9 mouse cellular contexts compared by ENCODE assay signal in the genomic region with DNA sequence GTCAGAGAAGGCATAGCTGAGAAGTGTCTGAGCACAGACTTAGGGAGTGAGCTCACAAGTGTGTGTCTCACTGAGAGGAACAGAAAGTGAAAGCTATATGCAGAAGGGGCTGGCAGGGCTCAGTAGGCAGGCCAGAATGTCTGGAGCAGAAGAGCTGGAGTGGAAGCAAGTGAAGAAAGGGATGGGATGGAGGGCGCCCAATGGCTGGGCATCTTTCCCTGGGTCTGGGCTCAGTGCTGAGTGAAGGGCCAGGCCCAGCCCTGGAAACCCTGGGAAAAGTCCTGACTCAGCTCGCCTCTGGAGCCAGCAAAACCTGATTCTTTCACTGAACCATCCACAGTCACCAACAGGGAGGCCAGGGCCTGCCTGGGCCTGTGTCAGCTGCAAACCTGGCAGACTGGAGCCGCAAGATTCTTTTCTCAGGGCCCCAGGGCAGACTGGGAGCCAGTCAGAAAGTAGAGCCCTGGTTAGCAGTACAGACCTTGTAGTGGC. TPM values are rescaled to one million over a fixed set of nuclear protein-coding genes. Genes with fewer than 3 reads are reported as not detected.
A peak's percentile ranks its signal among the peaks of the same experiment; 100 is the strongest.
DNase-seq lines count a peak whose midpoint lies in the region; ATAC-seq and TF ChIP-seq lines count a peak whose summit lies in the region.
"Had no signal": no experiment of that assay in that cellular context is flagged by ENCODE, and none has a peak within 500 bp of the region (broad histone marks: within the 10 kb centered on the region; RNA-seq: fewer than 3 reads in every experiment).

No protein-coding gene starts in this region.

- no peak overlapping the region for H3K27ac ChIP-seq in forebrain, postnatal 0 days (ENCODE audit: low read depth, low read length)
- H3K27ac ChIP-seq in liver, embryonic 11.5 days (ENCODE audit: low read depth, low read length): no peak overlapping the region
- H3K27ac ChIP-seq: heart, embryonic 13.5 days had no signal

- DNase-seq in right cerebral cortex, postnatal 10 days (ENCODE audit: low spot score in 2 of 2): peak; percentile 23 to 26
- DNase-seq in right cerebral cortex, adult 2 months (ENCODE audit: low spot score in 2 of 2): no peak
- peak; percentile 43 for DNase-seq in lung, adult 2 months
- peak; percentile 84 to 88 for DNase-seq in urinary bladder, postnatal 36 days (ENCODE audit: low spot score in 2 of 2)
- no peak for DNase-seq in forebrain, postnatal 0 days
- no peak for DNase-seq in liver, embryonic 11.5 days (ENCODE audit: low spot score)
- no peak for DNase-seq in ovary, adult 18-20 months (ENCODE audit: low spot score)

- peaks cover 4% of the 10 kb centered on the region; the same call in 1 of the 2 replicates for H3K4me1 ChIP-seq in lung, adult 2 months (ENCODE audit: control insufficient read depth, insufficient read depth, low read length)
- H3K4me1 ChIP-seq in forebrain, postnatal 0 days (ENCODE audit: insufficient read depth): no peaks in the 10 kb centered on the region
- no peaks in the 10 kb centered on the region for H3K4me1 ChIP-seq in liver, embryonic 11.5 days (replicated peaks; ENCODE audit: control insufficient read depth, insufficient read depth, low read length)

- no peak for TF ChIP-seq CTCF in lung, adult 2 months (IDR thresholded peaks at IDR 0.05; ENCODE audit: insufficient read depth, low read length)
- TF ChIP-seq CTCF in forebrain, postnatal 0 days (IDR thresholded peaks at IDR 0.05; ENCODE audit: low read depth): no peak

- no peaks in the 10 kb centered on the region for H3K27me3 ChIP-seq in forebrain, postnatal 0 days (ENCODE audit: insufficient read depth, low read length)
- no peaks in the 10 kb centered on the region for H3K27me3 ChIP-seq in liver, embryonic 11.5 days (replicated peaks; ENCODE audit: control insufficient read depth, insufficient read depth, low read length)
- H3K27me3 ChIP-seq: heart, embryonic 13.5 days had no signal

- no peak overlapping the region for H3K4me2 ChIP-seq in forebrain, postnatal 0 days (ENCODE audit: low read depth)
- no peak overlapping the region for H3K4me2 ChIP-seq in liver, embryonic 11.5 days
- H3K4me2 ChIP-seq: heart, embryonic 13.5 days had no signal

- H3K36me3 ChIP-seq in forebrain, postnatal 0 days (ENCODE audit: insufficient read depth): no peaks in the 10 kb centered on the region
- H3K36me3 ChIP-seq in liver, embryonic 11.5 days (ENCODE audit: control insufficient read depth, insufficient read depth, low read length): no peaks in the 10 kb centered on the region
- H3K36me3 ChIP-seq: heart, embryonic 13.5 days had no signal

- no peak overlapping the region for H3K4me3 ChIP-seq in lung, adult 2 months (replicated peaks; ENCODE audit: extremely low read depth, low read depth, low read length)
- no peak overlapping the region for H3K4me3 ChIP-seq in forebrain, postnatal 0 days (ENCODE audit: low read depth, low read length)
- no peak overlapping the region for H3K4me3 ChIP-seq in liver, embryonic 11.5 days (ENCODE audit: low read depth, low read length)
- H3K4me3 ChIP-seq: heart, embryonic 13.5 days had no signal

- no peak overlapping the region for H3K9ac ChIP-seq in forebrain, postnatal 0 days
- H3K9ac ChIP-seq in liver, embryonic 11.5 days (ENCODE audit: low read depth, low read length): no peak overlapping the region
- H3K9ac ChIP-seq: heart, embryonic 13.5 days had no signal

- TF ChIP-seq POLR2A in lung, adult 2 months (IDR thresholded peaks at IDR 0.05; ENCODE audit: borderline replicate concordance, extremely low read depth, low read depth, low read length): no peak

- H3K9me3 ChIP-seq in forebrain, postnatal 0 days (ENCODE audit: low read length): no peaks in the 10 kb centered on the region
- no peaks in the 10 kb centered on the region for H3K9me3 ChIP-seq in liver, embryonic 11.5 days (ENCODE audit: control insufficient read depth, low read length)
- H3K9me3 ChIP-seq: heart, embryonic 13.5 days had no signal

- 77% methylated on average over 3 of the region's 3 CpGs for WGBS in lung, adult 2 months
- WGBS in forebrain, postnatal 0 days: 83% methylated on average over 3 of the region's 3 CpGs
- WGBS in liver, embryonic 11.5 days: 72% methylated on average over 3 of the region's 3 CpGs

- peak; percentile 79 for ATAC-seq in granulocyte monocyte progenitor cell, adult 5-6 weeks (replicated peaks; ENCODE audit: poor library complexity, severe bottlenecking)
- no peak for ATAC-seq in forebrain, postnatal 0 days
- no peak for ATAC-seq in liver, embryonic 11.5 days (replicated peaks; ENCODE audit: low FRiP score)

RNA-seq across cellular contexts. Expression of a gene that starts 9.5 kb away (rescaled TPM):
- 29.2 and 30.2 TPM in 2 replicates for total RNA-seq in granulocyte monocyte progenitor cell, adult 5-6 weeks (2014; fragmentation: Nextera tagmentation)
- total RNA-seq in granulocyte monocyte progenitor cell, adult 5-6 weeks (2017): 8.2 and 10.8 TPM in 2 replicates
- 21.8 and 38.0 TPM in 2 replicates for polyA plus RNA-seq in lung, adult 2 months (2012; rRNA removed)
- total RNA-seq in forebrain, postnatal 0 days (2014; rRNA removed): 41.5 and 48.4 TPM in 2 replicates
- polyA plus RNA-seq in forebrain, postnatal 0 days (2015; fragmentation: Nextera tagmentation; extraction: Ambion mirVana): 5.1 and 7.1 TPM in 2 replicates
- 11.9 and 15.4 TPM in 2 replicates for polyA plus RNA-seq in liver, embryonic 11.5 days (2014; fragmentation: Nextera tagmentation; extraction: Ambion mirVana)

RNA-seq across cellular contexts. Expression of a gene that starts 39.4 kb away (rescaled TPM):
- total RNA-seq in granulocyte monocyte progenitor cell, adult 5-6 weeks (2014; fragmentation: Nextera tagmentation): 1.1 and 4.6 TPM in 2 replicates
- 0.88 and 1.6 TPM in 2 replicates for total RNA-seq in granulocyte monocyte progenitor cell, adult 5-6 weeks (2017)
- 124 and 140 TPM in 2 replicates for polyA plus RNA-seq in lung, adult 2 months (2012; rRNA removed)
- total RNA-seq in forebrain, postnatal 0 days (2014; rRNA removed): 2.5 and 3.9 TPM in 2 replicates
- polyA plus RNA-seq in forebrain, postnatal 0 days (2015; fragmentation: Nextera tagmentation; extraction: Ambion mirVana): 3.3 and 3.9 TPM in 2 replicates
- 11.0 and 11.8 TPM in 2 replicates for polyA plus RNA-seq in liver, embryonic 11.5 days (2014; fragmentation: Nextera tagmentation; extraction: Ambion mirVana)

RNA-seq across cellular contexts. Expression of a gene that starts 53.0 kb away (rescaled TPM):
- not detected in 2 replicates for total RNA-seq in granulocyte monocyte progenitor cell, adult 5-6 weeks (2014; fragmentation: Nextera tagmentation)
- not detected in 2 replicates for total RNA-seq in granulocyte monocyte progenitor cell, adult 5-6 weeks (2017)
- 1.3 and 2.0 TPM in 2 replicates for polyA plus RNA-seq in lung, adult 2 months (2012; rRNA removed)
- total RNA-seq in forebrain, postnatal 0 days (2014; rRNA removed): 0.85 and 1.3 TPM in 2 replicates
- 1.2 and 1.4 TPM in 2 replicates for polyA plus RNA-seq in forebrain, postnatal 0 days (2015; fragmentation: Nextera tagmentation; extraction: Ambion mirVana)
- polyA plus RNA-seq in liver, embryonic 11.5 days (2014; fragmentation: Nextera tagmentation; extraction: Ambion mirVana): 12.5 and 13.2 TPM in 2 replicates

Comparison
In these comparisons a context has a peak if more than half of its experiments do, and no peak if none do; other contexts are left out.
1. DNase-seq: peak in right cerebral cortex, postnatal 10 days (2 of 2), lung, adult 2 months (single experiment) and urinary bladder, postnatal 36 days (2 of 2); none in right cerebral cortex, adult 2 months (0 of 2), forebrain, postnatal 0 days (single experiment), liver, embryonic 11.5 days (single experiment) and ovary, adult 18-20 months (single experiment).